Mouse (Mus musculus): Measurements from ENCODE around the gene Smok2a. TPM values are rescaled to one million over a fixed set of nuclear protein-coding genes. Genes with fewer than 3 reads are reported as not detected.
"Not testable (repeated sequence)": the region's sequence is repeated elsewhere in the genome, so short reads cannot be mapped to it uniquely, and the experiment has no call there.

The Smok2a gene
- polyA plus RNA-seq, 1 experiment from 2014 or later = not detected

GRCm38 (mm10) chr17:13186541-13186940 is 34.4 kb upstream of the Smok2a start:
- H3K36me3 ChIP-seq (ENCODE audit: control insufficient read depth, insufficient read depth, low read length); H3K27ac ChIP-seq (ENCODE audit: low read depth, low read length); H3K27me3 ChIP-seq (ENCODE audit: control insufficient read depth, insufficient read depth, low read length); H3K9ac ChIP-seq (ENCODE audit: low read length); H3K4me2 ChIP-seq (ENCODE audit: low read depth); H3K4me1 ChIP-seq (ENCODE audit: control insufficient read depth, insufficient read depth, low read length); DNase-seq (ENCODE audit: low spot score); H3K4me3 ChIP-seq (ENCODE audit: low read depth, low read length); ATAC-seq (ENCODE audit: insufficient read depth, low FRiP score, low TSS enrichment): not testable (repeated sequence)
- 89% methylated on average over 6 of the region's 6 CpGs for WGBS
- peaks cover 32% of the 10 kb centered on the region for H3K9me3 ChIP-seq (ENCODE audit: control insufficient read depth, low read length)

DNA sequence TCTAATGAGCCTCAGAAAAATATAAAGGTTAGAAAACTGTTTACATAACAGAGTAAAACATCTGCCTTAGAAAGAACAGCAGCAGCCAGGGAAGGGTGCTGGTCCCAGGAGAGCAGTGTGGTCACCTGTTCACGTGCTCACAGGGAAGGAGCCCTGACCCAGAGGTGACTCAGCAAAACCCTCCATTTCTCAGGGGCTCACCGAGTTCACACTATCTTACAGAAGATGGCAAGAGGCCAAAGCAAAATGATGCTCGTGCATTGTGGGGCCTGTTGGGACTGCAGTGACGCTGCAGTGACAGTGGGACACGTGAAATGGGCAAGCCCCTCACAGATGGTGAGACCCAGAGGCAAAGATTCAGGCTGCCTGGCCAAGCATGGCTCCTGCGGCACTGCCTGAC is 33.4 kb upstream of the Smok2a start:
- peaks cover 26% of the 10 kb centered on the region for H3K9me3 ChIP-seq (ENCODE audit: control insufficient read depth, low read length)
- ATAC-seq (ENCODE audit: insufficient read depth, low FRiP score, low TSS enrichment); H3K27me3 ChIP-seq (ENCODE audit: control insufficient read depth, insufficient read depth, low read length); H3K4me3 ChIP-seq (ENCODE audit: low read depth, low read length); H3K4me2 ChIP-seq (ENCODE audit: low read depth); DNase-seq (ENCODE audit: low spot score); H3K9ac ChIP-seq (ENCODE audit: low read length); H3K36me3 ChIP-seq (ENCODE audit: control insufficient read depth, insufficient read depth, low read length); H3K27ac ChIP-seq (ENCODE audit: low read depth, low read length); H3K4me1 ChIP-seq (ENCODE audit: control insufficient read depth, insufficient read depth, low read length): not testable (repeated sequence)
- WGBS = 73% methylated on average over 6 of the region's 6 CpGs

DNA sequence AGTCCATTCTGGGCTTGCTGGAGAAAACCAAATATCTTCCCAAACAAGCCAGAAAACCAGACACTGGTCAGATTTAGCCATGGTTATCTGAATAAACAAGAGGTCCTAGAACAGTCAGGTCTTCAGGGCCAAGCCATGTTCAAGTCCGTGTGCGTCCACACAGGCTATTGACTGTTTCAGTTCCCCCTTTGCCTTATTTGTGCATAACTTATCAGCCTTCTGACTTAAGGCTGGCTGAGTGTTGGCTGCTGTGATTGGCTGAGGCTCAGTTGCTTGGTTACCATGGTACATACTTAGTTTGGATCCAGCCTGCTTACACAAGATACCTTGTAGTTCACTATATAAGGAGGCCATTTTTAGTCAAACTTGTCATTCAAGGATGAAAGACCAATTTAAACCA is 32.1 kb upstream of the Smok2a start:
- H3K9me3 ChIP-seq (ENCODE audit: control insufficient read depth, low read length) = peaks cover 24% of the 10 kb centered on the region
- H3K4me1 ChIP-seq (ENCODE audit: control insufficient read depth, insufficient read depth, low read length); H3K4me3 ChIP-seq (ENCODE audit: low read depth, low read length); H3K9ac ChIP-seq (ENCODE audit: low read length); H3K36me3 ChIP-seq (ENCODE audit: control insufficient read depth, insufficient read depth, low read length); H3K27me3 ChIP-seq (ENCODE audit: control insufficient read depth, insufficient read depth, low read length); H3K27ac ChIP-seq (ENCODE audit: low read depth, low read length); H3K4me2 ChIP-seq (ENCODE audit: low read depth); DNase-seq (ENCODE audit: low spot score): not testable (repeated sequence)
- 91% methylated on average over 2 of the region's 2 CpGs for WGBS
- peak; percentile 29; the same call in 1 of the 2 replicates for ATAC-seq (ENCODE audit: insufficient read depth, low FRiP score, low TSS enrichment)

GRCm38 (mm10) chr17:13190836-13191583 is 30.0 kb upstream of the Smok2a start:
- not testable (repeated sequence) for ATAC-seq (ENCODE audit: insufficient read depth, low FRiP score, low TSS enrichment)
- peaks cover 26% of the 10 kb centered on the region for H3K9me3 ChIP-seq (ENCODE audit: control insufficient read depth, low read length)

DNA sequence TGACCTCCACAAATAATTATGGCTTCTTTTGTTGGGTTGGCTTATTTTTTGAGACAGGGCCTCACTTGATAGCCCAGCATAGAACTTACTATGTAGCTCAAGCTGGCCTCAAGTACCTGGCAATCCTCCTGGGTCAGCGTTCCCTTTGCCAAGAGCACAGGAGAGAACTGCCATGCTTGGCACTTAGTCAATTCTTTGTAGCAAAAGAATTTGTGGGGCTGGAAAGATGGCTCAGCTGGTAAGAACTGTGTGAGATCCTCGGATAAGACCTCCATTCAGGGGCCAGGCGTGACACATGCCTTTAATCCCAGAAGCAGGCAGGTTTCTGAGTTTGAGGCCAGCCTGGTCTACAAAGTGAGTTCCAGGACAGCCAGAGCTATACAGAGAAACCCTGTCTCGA is 24.5 kb upstream of the Smok2a start:
- ATAC-seq (ENCODE audit: insufficient read depth, low FRiP score, low TSS enrichment); H3K9ac ChIP-seq (ENCODE audit: low read length); H3K4me1 ChIP-seq (ENCODE audit: control insufficient read depth, insufficient read depth, low read length); DNase-seq (ENCODE audit: low spot score); H3K27ac ChIP-seq (ENCODE audit: low read depth, low read length); H3K4me3 ChIP-seq (ENCODE audit: low read depth, low read length); H3K36me3 ChIP-seq (ENCODE audit: control insufficient read depth, insufficient read depth, low read length); H3K4me2 ChIP-seq (ENCODE audit: low read depth); H3K27me3 ChIP-seq (ENCODE audit: control insufficient read depth, insufficient read depth, low read length): not testable (repeated sequence)
- WGBS = 67% methylated on average over 4 of the region's 4 CpGs
- peaks cover 28% of the 10 kb centered on the region for H3K9me3 ChIP-seq (ENCODE audit: control insufficient read depth, low read length)

More at GRCm38 (mm10) chr17:13190836-13191583, 30.0 kb upstream of the Smok2a start:
- H3K4me3 ChIP-seq (ENCODE audit: low read depth, low read length); H3K36me3 ChIP-seq (ENCODE audit: control insufficient read depth, insufficient read depth, low read length); H3K27ac ChIP-seq (ENCODE audit: low read depth, low read length); H3K4me2 ChIP-seq (ENCODE audit: low read depth); H3K9ac ChIP-seq (ENCODE audit: low read length); H3K4me1 ChIP-seq (ENCODE audit: control insufficient read depth, insufficient read depth, low read length); DNase-seq (ENCODE audit: low spot score); H3K27me3 ChIP-seq (ENCODE audit: control insufficient read depth, insufficient read depth, low read length): not testable (repeated sequence)
- WGBS = 87% methylated on average over 10 of the region's 10 CpGs

GRCm38 (mm10) chr17:13198812-13199211 is 22.2 kb upstream of the Smok2a start:
- H3K9me3 ChIP-seq (ENCODE audit: control insufficient read depth, low read length) = peaks cover 27% of the 10 kb centered on the region
- not testable (repeated sequence) for H3K4me2 ChIP-seq (ENCODE audit: low read depth); H3K27me3 ChIP-seq (ENCODE audit: control insufficient read depth, insufficient read depth, low read length); DNase-seq (ENCODE audit: low spot score); H3K36me3 ChIP-seq (ENCODE audit: control insufficient read depth, insufficient read depth, low read length); H3K4me3 ChIP-seq (ENCODE audit: low read depth, low read length); H3K4me1 ChIP-seq (ENCODE audit: control insufficient read depth, insufficient read depth, low read length); H3K9ac ChIP-seq (ENCODE audit: low read length); ATAC-seq (ENCODE audit: insufficient read depth, low FRiP score, low TSS enrichment); H3K27ac ChIP-seq (ENCODE audit: low read depth, low read length)
- 91% methylated on average over 2 of the region's 2 CpGs for WGBS

DNA sequence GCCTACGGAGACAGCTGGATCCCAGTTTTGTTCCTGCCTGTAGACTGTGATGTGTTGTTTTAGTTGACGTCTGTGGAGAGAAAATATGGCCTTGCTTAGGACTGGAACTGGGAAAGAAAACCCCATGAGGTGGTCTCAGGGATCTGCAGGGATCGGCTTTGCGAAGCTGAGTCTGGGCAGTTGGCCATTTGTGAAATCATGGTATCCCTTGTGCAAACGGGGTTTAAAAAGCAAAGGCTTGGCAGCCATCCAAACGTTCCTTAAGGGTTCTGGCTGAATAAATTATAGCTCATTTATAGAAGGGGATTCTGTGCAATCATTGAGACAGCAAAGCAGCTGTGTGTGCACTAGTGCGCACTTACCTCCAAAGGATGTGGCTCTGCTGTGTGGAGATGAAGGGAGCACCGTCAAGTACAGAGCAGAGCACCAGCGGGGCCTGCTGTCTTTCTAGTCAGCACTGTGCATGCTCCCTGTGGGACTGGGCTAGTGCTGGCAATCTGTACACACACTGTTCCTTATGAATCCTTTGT is 21.0 kb upstream of the Smok2a start:
- H3K9ac ChIP-seq (ENCODE audit: low read length); H3K36me3 ChIP-seq (ENCODE audit: control insufficient read depth, insufficient read depth, low read length); H3K4me3 ChIP-seq (ENCODE audit: low read depth, low read length); H3K27ac ChIP-seq (ENCODE audit: low read depth, low read length); H3K27me3 ChIP-seq (ENCODE audit: control insufficient read depth, insufficient read depth, low read length); DNase-seq (ENCODE audit: low spot score); ATAC-seq (ENCODE audit: insufficient read depth, low FRiP score, low TSS enrichment); H3K4me2 ChIP-seq (ENCODE audit: low read depth); H3K4me1 ChIP-seq (ENCODE audit: control insufficient read depth, insufficient read depth, low read length): not testable (repeated sequence)
- WGBS = 86% methylated on average over 8 of the region's 9 CpGs
- peaks cover 27% of the 10 kb centered on the region for H3K9me3 ChIP-seq (ENCODE audit: control insufficient read depth, low read length)

DNA sequence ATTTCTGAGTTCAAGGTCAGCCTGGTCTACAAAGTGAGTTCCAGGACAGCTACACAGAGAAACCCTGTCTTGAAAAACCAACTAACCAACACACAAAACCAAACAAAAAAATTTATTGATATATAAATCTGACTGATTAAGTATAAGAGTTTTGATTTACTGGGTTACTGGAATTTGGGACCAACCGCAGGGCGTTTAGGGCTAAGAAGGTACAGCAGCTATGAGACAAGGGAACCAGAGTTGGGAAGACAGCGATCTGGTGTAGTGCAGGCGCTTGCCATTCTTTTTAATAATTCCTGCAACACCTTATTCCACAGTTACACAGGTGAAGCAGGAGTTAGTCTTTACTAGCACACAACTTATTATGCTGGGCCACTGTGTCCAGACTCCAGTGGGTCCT is 19.4 kb upstream of the Smok2a start:
- peaks cover 23% of the 10 kb centered on the region for H3K9me3 ChIP-seq (ENCODE audit: control insufficient read depth, low read length)
- not testable (repeated sequence) for H3K4me1 ChIP-seq (ENCODE audit: control insufficient read depth, insufficient read depth, low read length); H3K27ac ChIP-seq (ENCODE audit: low read depth, low read length); H3K27me3 ChIP-seq (ENCODE audit: control insufficient read depth, insufficient read depth, low read length); H3K4me3 ChIP-seq (ENCODE audit: low read depth, low read length); H3K9ac ChIP-seq (ENCODE audit: low read length); H3K36me3 ChIP-seq (ENCODE audit: control insufficient read depth, insufficient read depth, low read length); ATAC-seq (ENCODE audit: insufficient read depth, low FRiP score, low TSS enrichment); H3K4me2 ChIP-seq (ENCODE audit: low read depth); DNase-seq (ENCODE audit: low spot score)
- 90% methylated on average over 4 of the region's 4 CpGs for WGBS

All from neural tube, embryonic 11.5 days (tissue).